Mouse (Mus musculus) CD8-positive naive resting alpha-beta T cell, adult 57 days (primary cell): ENCODE measurements around the gene Catsper2. TPM values are rescaled to one million over a fixed set of nuclear protein-coding genes. Genes with fewer than 3 reads are reported as not detected.

ENCODE experiments used
- total RNA-seq: library from RNA; stranded (reverse); gene quantifications from one replicate; pipeline ENCODE4 v1.2.4, GENCODE M21; 2023

Gene Catsper2
- 2.4 TPM for total RNA-seq

GRCm38 (mm10) chr2:121413387-121414042 lies at the start of gene Catsper2, which contains the start of gene Pdia3:
TSS of gene Catsper2 (minus strand) at chr2:121413792.
TSS of gene Pdia3 (plus strand) at chr2:121413775.

GRCm38 (mm10) chr2:121456692-121457642 lies 43.4 kb upstream of the Catsper2 start, which contains the start of gene Serinc4:
TSS of gene Serinc4 (minus strand) at chr2:121456781.

GRCm38 (mm10) chr2:121452990-121453389 lies 39.4 kb upstream of the Catsper2 start, which contains the start of gene Hypk:
TSS of gene Hypk (plus strand) at chr2:121453290.

GRCm38 (mm10) chr2:121448739-121449535 lies 35.3 kb upstream of the Catsper2 start, which contains the start of gene Serf2:
TSS of gene Serf2 (plus strand) at chr2:121449195.

GRCm38 (mm10) chr2:121444178-121444577 lies 30.6 kb upstream of the Catsper2 start, which contains the start of gene Ell3:
TSS of gene Ell3 (minus strand) at chr2:121444278.

GRCm38 (mm10) chr2:121386961-121387575 lies 26.5 kb downstream of the Catsper2 start, which contains the start of gene Strc:
TSS of gene Strc (minus strand) at chr2:121387168.

GRCm38 (mm10) chr2:121357494-121357893 lies 56.1 kb downstream of the Catsper2 start, which contains the start of gene Ckmt1:
TSS of gene Ckmt1 (plus strand) at chr2:121357714.

GRCm38 (mm10) chr2:121354820-121355592 lies 58.6 kb downstream of the Catsper2 start, which contains the start of gene Ppip5k1:
TSS of gene Ppip5k1 (minus strand) at chr2:121355396.

Other genes with a start within 250 kb of the Catsper2 start
- gene Tubgcp4, start 243.1 kb downstream of the Catsper2 start, total RNA-seq: 69.6 TPM
- 26.8 TPM for gene Zscan29, start 242.7 kb downstream of the Catsper2 start, total RNA-seq
- gene Trp53bp1, start 142.4 kb downstream of the Catsper2 start, total RNA-seq: 70.9 TPM
- 0.55 TPM for gene Map1a, start 124.2 kb downstream of the Catsper2 start, total RNA-seq
- gene Ppip5k1, start 58.4 kb downstream of the Catsper2 start, total RNA-seq: 18.4 TPM
- not detected for gene Ckmt1, start 56.1 kb downstream of the Catsper2 start, total RNA-seq
- 1.0 TPM for gene Strc, start 26.6 kb downstream of the Catsper2 start, total RNA-seq
- gene Pdia3, start within 50 bp of the Catsper2 start, total RNA-seq: 123 TPM
- gene Ell3, start 30.5 kb upstream of the Catsper2 start, total RNA-seq: 7.6 TPM
- gene Serf2, start 35.4 kb upstream of the Catsper2 start, total RNA-seq: 263 TPM
- gene Hypk, start 39.5 kb upstream of the Catsper2 start, total RNA-seq: 33.6 TPM
- 0.37 TPM for gene Serinc4, start 43.0 kb upstream of the Catsper2 start, total RNA-seq
- gene Mfap1b, start 60.3 kb upstream of the Catsper2 start, total RNA-seq: 43.2 TPM
- 49.8 TPM for gene Mfap1a, start 92.9 kb upstream of the Catsper2 start, total RNA-seq
- 17.5 TPM for gene Wdr76, start 92.9 kb upstream of the Catsper2 start, total RNA-seq